17 mouse cellular contexts compared by ENCODE assay signal in genomic region chr1:74179624-74180408, GRCm38 (mm10). TPM values are rescaled to one million over a fixed set of nuclear protein-coding genes. Genes with fewer than 3 reads are reported as not detected.
A peak's percentile ranks its signal among the peaks of the same experiment; 100 is the strongest.
DNase-seq lines count a peak whose midpoint lies in the region; ATAC-seq and TF ChIP-seq lines count a peak whose summit lies in the region.
"Had no signal": no experiment of that assay in that cellular context is flagged by ENCODE, and none has a peak within 500 bp of the region (broad histone marks: within the 10 kb centered on the region; RNA-seq: fewer than 3 reads in every experiment).

No protein-coding gene starts in this region.

- H3K36me3 ChIP-seq in lung, embryonic 14.5 days (ENCODE audit: insufficient read depth) = no peaks in the 10 kb centered on the region
- H3K36me3 ChIP-seq in heart, postnatal 0 days (replicated peaks; ENCODE audit: control insufficient read depth, insufficient read depth, low read length) = no peaks in the 10 kb centered on the region
- no peaks in the 10 kb centered on the region for H3K36me3 ChIP-seq in stomach, embryonic 14.5 days (ENCODE audit: control insufficient read depth, insufficient read depth, low read length)
- no peaks in the 10 kb centered on the region for H3K36me3 ChIP-seq in hindbrain, postnatal 0 days (ENCODE audit: insufficient read depth, low read length)
- H3K36me3 ChIP-seq: hindbrain, embryonic 12.5 days had no signal

- H3K27ac ChIP-seq in lung, embryonic 14.5 days (ENCODE audit: low read depth) = peak overlapping the region; percentile 76
- H3K27ac ChIP-seq in heart, postnatal 0 days (ENCODE audit: low read depth) = no peak overlapping the region
- H3K27ac ChIP-seq in stomach, embryonic 14.5 days (ENCODE audit: low read length) = peak overlapping the region; percentile 86
- no peak overlapping the region for H3K27ac ChIP-seq in hindbrain, postnatal 0 days
- H3K27ac ChIP-seq: hindbrain, embryonic 12.5 days had no signal

- WGBS in lung, embryonic 14.5 days = 28% methylated on average over 9 of the region's 9 CpGs
- 63% methylated on average over 9 of the region's 9 CpGs for WGBS in lung, adult 2 months
- 39% methylated on average over 9 of the region's 9 CpGs for WGBS in heart, postnatal 0 days
- 32% methylated on average over 9 of the region's 9 CpGs for WGBS in stomach, embryonic 14.5 days
- 50% methylated on average over 9 of the region's 9 CpGs for WGBS in hindbrain, postnatal 0 days

- TF ChIP-seq POLR2A in lung, adult 2 months (IDR thresholded peaks at IDR 0.05; ENCODE audit: borderline replicate concordance, extremely low read depth, low read depth, low read length) = no peak

- no peaks in the 10 kb centered on the region for H3K27me3 ChIP-seq in lung, embryonic 14.5 days (ENCODE audit: insufficient read depth, low read length)
- H3K27me3 ChIP-seq in heart, postnatal 0 days (ENCODE audit: control insufficient read depth, insufficient read depth, low read length) = no peaks in the 10 kb centered on the region
- no peaks in the 10 kb centered on the region for H3K27me3 ChIP-seq in stomach, embryonic 14.5 days (ENCODE audit: control insufficient read depth, insufficient read depth, low read length)
- no peaks in the 10 kb centered on the region for H3K27me3 ChIP-seq in hindbrain, postnatal 0 days (ENCODE audit: insufficient read depth, low read length)
- H3K27me3 ChIP-seq: hindbrain, embryonic 12.5 days; megakaryocyte, embryonic 14.5 days had no signal

- ATAC-seq in lung, embryonic 14.5 days (ENCODE audit: insufficient read depth) = peak; percentile 92
- peak; percentile 69 for ATAC-seq in heart, postnatal 0 days (ENCODE audit: insufficient read depth, low read depth)
- ATAC-seq in stomach, embryonic 14.5 days (ENCODE audit: insufficient number of reproducible peaks, insufficient read depth, low FRiP score, low read depth) = peak; percentile 78; the same call in 1 of the 2 replicates
- no peak for ATAC-seq in hindbrain, postnatal 0 days
- ATAC-seq: forebrain, postnatal 0 days had no signal

- H3K4me1 ChIP-seq in lung, embryonic 14.5 days (ENCODE audit: insufficient read depth) = peaks cover 8% of the 10 kb centered on the region; the same call in 1 of the 2 replicates
- no peaks in the 10 kb centered on the region; the same call in 1 of the 2 replicates for H3K4me1 ChIP-seq in lung, adult 2 months (ENCODE audit: control insufficient read depth, insufficient read depth, low read length)
- peaks cover 4% of the 10 kb centered on the region; the same call in 1 of the 2 replicates for H3K4me1 ChIP-seq in heart, postnatal 0 days (ENCODE audit: control insufficient read depth, insufficient read depth)
- H3K4me1 ChIP-seq in stomach, embryonic 14.5 days (ENCODE audit: control insufficient read depth, insufficient read depth, low read length) = peaks cover 16% of the 10 kb centered on the region
- no peaks in the 10 kb centered on the region for H3K4me1 ChIP-seq in hindbrain, postnatal 0 days (ENCODE audit: insufficient read depth, low read length)
- H3K4me1 ChIP-seq: hindbrain, embryonic 12.5 days had no signal

- no peak for TF ChIP-seq EP300 in heart, postnatal 0 days (IDR thresholded peaks at IDR 0.05; ENCODE audit: low read depth)

- DNase-seq in lung, embryonic 14.5 days = peak; percentile 90
- DNase-seq in lung, adult 2 months = no peak
- peak; percentile 33 for DNase-seq in embryo, embryonic 11 days
- peak; percentile 45 for DNase-seq in heart, postnatal 0 days (ENCODE audit: low spot score)
- no peak for DNase-seq in hindbrain, postnatal 0 days (ENCODE audit: low spot score)
- no peak for DNase-seq in adrenal gland, adult 2 months
- DNase-seq in spleen, adult 18-20 months = no peak
- DNase-seq: adrenal gland, postnatal 36 days; cerebellum, adult 9-10 months; forebrain, postnatal 0 days; thymus, postnatal 36 days had no signal

- H3K4me2 ChIP-seq in lung, embryonic 14.5 days = no peak overlapping the region
- H3K4me2 ChIP-seq in heart, postnatal 0 days (ENCODE audit: low read depth, low read length) = no peak overlapping the region
- H3K4me2 ChIP-seq in stomach, embryonic 14.5 days (replicated peaks; ENCODE audit: low read depth, low read length) = no peak overlapping the region
- no peak overlapping the region for H3K4me2 ChIP-seq in hindbrain, postnatal 0 days (ENCODE audit: low read depth, low read length)
- H3K4me2 ChIP-seq: hindbrain, embryonic 12.5 days had no signal

- no peak overlapping the region for H3K9ac ChIP-seq in lung, embryonic 14.5 days
- H3K9ac ChIP-seq in heart, postnatal 0 days (replicated peaks; ENCODE audit: low read depth, low read length) = no peak overlapping the region
- H3K9ac ChIP-seq in stomach, embryonic 14.5 days (replicated peaks; ENCODE audit: low read depth, low read length) = no peak overlapping the region
- no peak overlapping the region for H3K9ac ChIP-seq in hindbrain, postnatal 0 days (replicated peaks; ENCODE audit: low read length)
- H3K9ac ChIP-seq: forebrain, postnatal 0 days; hindbrain, embryonic 12.5 days had no signal

- H3K9me3 ChIP-seq in lung, embryonic 14.5 days (ENCODE audit: low read depth, low read length) = no peaks in the 10 kb centered on the region
- no peaks in the 10 kb centered on the region for H3K9me3 ChIP-seq in heart, postnatal 0 days (replicated peaks; ENCODE audit: control insufficient read depth, low read length)
- no peaks in the 10 kb centered on the region for H3K9me3 ChIP-seq in stomach, embryonic 14.5 days (ENCODE audit: control insufficient read depth, low read depth, low read length)
- H3K9me3 ChIP-seq in hindbrain, postnatal 0 days (ENCODE audit: low read length) = no peaks in the 10 kb centered on the region
- H3K9me3 ChIP-seq: hindbrain, embryonic 12.5 days; megakaryocyte, embryonic 14.5 days had no signal

- no peak overlapping the region for H3K4me3 ChIP-seq in lung, embryonic 14.5 days (ENCODE audit: low read depth, low read length)
- H3K4me3 ChIP-seq in lung, adult 2 months (replicated peaks; ENCODE audit: extremely low read depth, low read depth, low read length) = no peak overlapping the region
- no peak overlapping the region for H3K4me3 ChIP-seq in heart, postnatal 0 days (ENCODE audit: low read depth, low read length)
- no peak overlapping the region for H3K4me3 ChIP-seq in stomach, embryonic 14.5 days (ENCODE audit: low read depth, low read length)
- no peak overlapping the region for H3K4me3 ChIP-seq in hindbrain, postnatal 0 days (ENCODE audit: low read length)
- H3K4me3 ChIP-seq: hindbrain, embryonic 12.5 days; megakaryocyte, embryonic 14.5 days had no signal

- TF ChIP-seq CTCF in lung, embryonic 14.5 days (IDR thresholded peaks at IDR 0.05; ENCODE audit: low read depth) = no peak
- TF ChIP-seq CTCF in lung, adult 2 months (IDR thresholded peaks at IDR 0.05; ENCODE audit: insufficient read depth, low read length) = no peak
- no peak for TF ChIP-seq CTCF in heart, postnatal 0 days (IDR thresholded peaks at IDR 0.05; ENCODE audit: low read depth)
- no peak for TF ChIP-seq CTCF in hindbrain, postnatal 0 days (IDR thresholded peaks at IDR 0.05; ENCODE audit: low read depth)

RNA-seq across cellular contexts. Expression of gene Cxcr1, which starts 14.6 kb away (rescaled TPM):
- not detected in 2 replicates for polyA plus RNA-seq in lung, embryonic 14.5 days (2014; fragmentation: Nextera tagmentation; extraction: Ambion mirVana)
- 0.43 and 1.5 TPM in 2 replicates for polyA plus RNA-seq in lung, adult 2 months (2012; rRNA removed)
- total RNA-seq in heart, postnatal 0 days (2014; rRNA removed; ENCODE audit: low replicate concordance) = not detected in 2 replicates
- not detected in 2 replicates for polyA plus RNA-seq in heart, postnatal 0 days (2015; fragmentation: Nextera tagmentation; extraction: Ambion mirVana)
- polyA plus RNA-seq in stomach, embryonic 14.5 days (2014; fragmentation: Nextera tagmentation; extraction: Ambion mirVana) = not detected in 2 replicates
- not detected in 2 replicates for total RNA-seq in hindbrain, postnatal 0 days (2014; rRNA removed)
- not detected in 2 replicates for polyA plus RNA-seq in hindbrain, postnatal 0 days (2015; fragmentation: Nextera tagmentation; extraction: Ambion mirVana)
- total RNA-seq in adrenal gland, adult 2 months (2021) = not detected
- polyA plus RNA-seq in adrenal gland, adult 2 months (2012; rRNA removed) = not detected in 2 replicates
- total RNA-seq: adrenal gland, postnatal 36 days; forebrain, postnatal 0 days had no signal
- polyA plus RNA-seq: forebrain, postnatal 0 days; hindbrain, embryonic 12.5 days; limb, embryonic 11.5 days; neural tube, embryonic 14.5 days; small intestine, adult 2 months had no signal

RNA-seq across cellular contexts. Expression of gene Cxcr2, which starts 26.0 kb away (rescaled TPM):
- polyA plus RNA-seq in lung, embryonic 14.5 days (2014; fragmentation: Nextera tagmentation; extraction: Ambion mirVana) = 0.05 TPM in 1 of 2 replicates, not detected in the other
- polyA plus RNA-seq in lung, adult 2 months (2012; rRNA removed) = 3.2 and 6.4 TPM in 2 replicates
- not detected in 2 replicates for total RNA-seq in heart, postnatal 0 days (2014; rRNA removed; ENCODE audit: low replicate concordance)
- polyA plus RNA-seq in heart, postnatal 0 days (2015; fragmentation: Nextera tagmentation; extraction: Ambion mirVana) = 0.08 and 0.15 TPM in 2 replicates
- 0.07 and 0.32 TPM in 2 replicates for polyA plus RNA-seq in stomach, embryonic 14.5 days (2014; fragmentation: Nextera tagmentation; extraction: Ambion mirVana)
- total RNA-seq in hindbrain, postnatal 0 days (2014; rRNA removed) = 0.52 TPM in 1 of 2 replicates, not detected in the other
- polyA plus RNA-seq in hindbrain, postnatal 0 days (2015; fragmentation: Nextera tagmentation; extraction: Ambion mirVana) = 0.05 and 0.18 TPM in 2 replicates
- total RNA-seq in adrenal gland, adult 2 months (2021) = under 1 TPM in 1 of 2 experiments, not detected in 1; 0.21 TPM
- polyA plus RNA-seq in adrenal gland, adult 2 months (2012; rRNA removed) = not detected in 2 replicates
- polyA plus RNA-seq: hindbrain, embryonic 12.5 days had no signal

RNA-seq across cellular contexts. Expression of gene Rufy4, which starts 54.5 kb away (rescaled TPM):
- polyA plus RNA-seq in lung, embryonic 14.5 days (2014; fragmentation: Nextera tagmentation; extraction: Ambion mirVana) = 0.26 and 0.39 TPM in 2 replicates
- polyA plus RNA-seq in lung, adult 2 months (2012; rRNA removed) = 1.4 and 1.6 TPM in 2 replicates
- total RNA-seq in heart, postnatal 0 days (2014; rRNA removed; ENCODE audit: low replicate concordance) = 0.58 TPM in 1 of 2 replicates, not detected in the other
- polyA plus RNA-seq in heart, postnatal 0 days (2015; fragmentation: Nextera tagmentation; extraction: Ambion mirVana) = 0.37 and 0.52 TPM in 2 replicates
- 0.25 and 0.26 TPM in 2 replicates for polyA plus RNA-seq in stomach, embryonic 14.5 days (2014; fragmentation: Nextera tagmentation; extraction: Ambion mirVana)
- total RNA-seq in hindbrain, postnatal 0 days (2014; rRNA removed) = not detected in 2 replicates
- 0.08 and 0.10 TPM in 2 replicates for polyA plus RNA-seq in hindbrain, postnatal 0 days (2015; fragmentation: Nextera tagmentation; extraction: Ambion mirVana)
- total RNA-seq in adrenal gland, adult 2 months (2021) = 1 to 10 TPM; 1.0 to 2.2 TPM
- 0.45 and 0.90 TPM in 2 replicates for polyA plus RNA-seq in adrenal gland, adult 2 months (2012; rRNA removed)
- total RNA-seq: forebrain, postnatal 0 days had no signal
- polyA plus RNA-seq: small intestine, adult 2 months had no signal

RNA-seq across cellular contexts. Expression of gene Tns1, which starts 55.6 kb away (rescaled TPM):
- 87.9 and 95.2 TPM in 2 replicates for polyA plus RNA-seq in lung, embryonic 14.5 days (2014; fragmentation: Nextera tagmentation; extraction: Ambion mirVana)
- polyA plus RNA-seq in lung, adult 2 months (2012; rRNA removed) = 781 and 1,078 TPM in 2 replicates
- 458 and 512 TPM in 2 replicates for total RNA-seq in heart, postnatal 0 days (2014; rRNA removed; ENCODE audit: low replicate concordance)
- polyA plus RNA-seq in heart, postnatal 0 days (2015; fragmentation: Nextera tagmentation; extraction: Ambion mirVana) = 108 and 125 TPM in 2 replicates
- 35.3 and 37.9 TPM in 2 replicates for polyA plus RNA-seq in stomach, embryonic 14.5 days (2014; fragmentation: Nextera tagmentation; extraction: Ambion mirVana)
- total RNA-seq in hindbrain, postnatal 0 days (2014; rRNA removed) = 24.1 and 28.0 TPM in 2 replicates
- polyA plus RNA-seq in hindbrain, postnatal 0 days (2015; fragmentation: Nextera tagmentation; extraction: Ambion mirVana) = 10.3 and 11.7 TPM in 2 replicates
- total RNA-seq in adrenal gland, adult 2 months (2021) = 100 to 1,000 TPM; 424 to 432 TPM
- polyA plus RNA-seq in adrenal gland, adult 2 months (2012; rRNA removed) = 523 and 701 TPM in 2 replicates

RNA-seq across cellular contexts. Expression of gene Arpc2, which starts 56.1 kb away (rescaled TPM):
- 365 and 370 TPM in 2 replicates for polyA plus RNA-seq in lung, embryonic 14.5 days (2014; fragmentation: Nextera tagmentation; extraction: Ambion mirVana)
- polyA plus RNA-seq in lung, adult 2 months (2012; rRNA removed) = 177 and 180 TPM in 2 replicates
- 149 and 180 TPM in 2 replicates for total RNA-seq in heart, postnatal 0 days (2014; rRNA removed; ENCODE audit: low replicate concordance)
- 374 and 375 TPM in 2 replicates for polyA plus RNA-seq in heart, postnatal 0 days (2015; fragmentation: Nextera tagmentation; extraction: Ambion mirVana)
- polyA plus RNA-seq in stomach, embryonic 14.5 days (2014; fragmentation: Nextera tagmentation; extraction: Ambion mirVana) = 406 and 429 TPM in 2 replicates
- 108 and 131 TPM in 2 replicates for total RNA-seq in hindbrain, postnatal 0 days (2014; rRNA removed)
- 414 and 417 TPM in 2 replicates for polyA plus RNA-seq in hindbrain, postnatal 0 days (2015; fragmentation: Nextera tagmentation; extraction: Ambion mirVana)
- total RNA-seq in adrenal gland, adult 2 months (2021) = 100 to 1,000 TPM; 180 to 191 TPM
- polyA plus RNA-seq in adrenal gland, adult 2 months (2012; rRNA removed) = 108 and 124 TPM in 2 replicates

Comparison
In these comparisons a context has a peak if more than half of its experiments do, and no peak if none do; other contexts are left out.
1. DNase-seq: peak in lung, embryonic 14.5 days (single experiment), embryo, embryonic 11 days (single experiment) and heart, postnatal 0 days (single experiment); none in lung, adult 2 months (single experiment), hindbrain, postnatal 0 days (single experiment), adrenal gland, adult 2 months (single experiment) and spleen, adult 18-20 months (0 of 2).
2. H3K27ac ChIP-seq: peak in lung, embryonic 14.5 days (single experiment) and stomach, embryonic 14.5 days (single experiment); none in heart, postnatal 0 days (single experiment) and hindbrain, postnatal 0 days (single experiment).